Mouse (Mus musculus) midbrain, postnatal 0 days (tissue): ENCODE data around the gene Itga6. TPM values are rescaled to one million over a fixed set of nuclear protein-coding genes. Genes with fewer than 3 reads are reported as not detected.

Experiments used
- ATAC-seq: fragments of 200-750 bp; cut with Nextera tagmentation; 2 replicates; pipeline ENCODE4 v1.8.0; 2017; ENCODE audit warnings: moderate number of reproducible peaks, mild to moderate bottlenecking, moderate TSS enrichment, moderate library complexity; ENCODE audit not compliant: low FRiP score
- DNase-seq: peaks from one replicate; pipeline ENCODE4 v3.0.0-alpha.2; 2015; ENCODE audit warnings: low spot score
- H3K27ac ChIP-seq: fragments of 300-500 bp; sonication (generic); 2 replicates; pipeline ENCODE4 v1.5.1; 2014; ENCODE audit warnings: low read depth, mild to moderate bottlenecking, low read length, mixed read lengths
- H3K27me3 ChIP-seq: fragments of 300-500 bp; sonication (generic); 2 replicates; pipeline ENCODE4 v1.6.1; 2014; ENCODE audit warnings: low read length, control low read depth, mixed read lengths; ENCODE audit not compliant: insufficient read depth
- H3K36me3 ChIP-seq: fragments of 300-500 bp; sonication (generic); 2 replicates; pipeline ENCODE4 v1.6.1; 2014; ENCODE audit warnings: low read length, control low read depth, mixed read lengths; ENCODE audit not compliant: insufficient read depth
- H3K4me1 ChIP-seq: fragments of 300-500 bp; sonication (generic); 2 replicates; pipeline ENCODE4 v1.6.1; 2014; ENCODE audit warnings: mild to moderate bottlenecking, control low read depth, antibody characterized with exemption, low read length, mixed read lengths; ENCODE audit not compliant: insufficient read depth
- H3K4me2 ChIP-seq: fragments of 300-500 bp; sonication (generic); 2 replicates; pipeline ENCODE4 v1.6.1; 2014; ENCODE audit warnings: low read depth, mild to moderate bottlenecking, low read length, mixed read lengths; ENCODE audit not compliant: poor library complexity, severe bottlenecking
- H3K4me3 ChIP-seq: fragments of 300-500 bp; sonication (generic); 2 replicates; pipeline ENCODE4 v1.5.1; 2014; ENCODE audit warnings: low read depth, mild to moderate bottlenecking, low read length, moderate library complexity
- H3K9ac ChIP-seq: fragments of 300-500 bp; sonication (generic); replicated peaks from 2 replicates; pipeline ENCODE4 v1.6.1; 2014; ENCODE audit warnings: mild to moderate bottlenecking, low read length, moderate library complexity, mixed read lengths; ENCODE audit not compliant: poor library complexity, severe bottlenecking
- H3K9me3 ChIP-seq: fragments of 300-500 bp; sonication (generic); 2 replicates; pipeline ENCODE4 v1.6.1; 2016; ENCODE audit warnings: low read length, control low read depth
- CTCF ChIP-seq: IDR thresholded peaks from 2 replicates; pipeline ENCODE4 v1.5.1; 2016; ENCODE audit warnings: antibody characterized with exemption, mild to moderate bottlenecking
- WGBS: fragments of 180-500 bp; shearing (Covaris S2); extraction: QIAGEN DNeasy Blood & Tissue Kit; methylation state at CpG from one replicate; pipeline ENCODE4 v1.1.7; 2014; 5-methylcytosine and 5-hydroxymethylcytosine counted together
- polyA plus RNA-seq: library from polyadenylated mRNA; unstranded; fragments of >200 nt; fragmentation: Nextera tagmentation; extraction: Ambion mirVana; gene quantifications from 2 replicates; pipeline ENCODE4 v1.2.1, GENCODE M21; 2015
- total RNA-seq: library from RNA; depleted of rRNA; stranded (reverse); fragments of >200 nt; gene quantifications from 2 replicates; pipeline ENCODE4 v1.2.3, GENCODE M21; 2014

Itga6 gene
- total and polyA plus RNA-seq, 2 experiments from 2014 or later = 16.0 to 38.9 TPM

- no peak for ATAC-seq
These were observed 19.7 kb downstream of the Itga6 start for GRCm38 (mm10) chr2:71764961-71765735.

GRCm38 (mm10) chr2:71766007-71766406 lies 20.6 kb downstream of the Itga6 start:
- H3K27ac ChIP-seq = no peak overlapping the region
- no peak for ATAC-seq
- no peak overlapping the region for H3K9ac ChIP-seq
- TF ChIP-seq CTCF = no peak
- H3K4me3 ChIP-seq = no peak overlapping the region
- 86% methylated on average over 5 of the region's 5 CpGs for WGBS
- no peaks in the 10 kb centered on the region for H3K9me3 ChIP-seq
- no peaks in the 10 kb centered on the region for H3K27me3 ChIP-seq
- H3K36me3 ChIP-seq = no peaks in the 10 kb centered on the region
- no peaks in the 10 kb centered on the region for H3K4me1 ChIP-seq
- no peak for DNase-seq
- H3K4me2 ChIP-seq = no peak overlapping the region

More at GRCm38 (mm10) chr2:71764961-71765735, 19.7 kb downstream of the Itga6 start:
- H3K36me3 ChIP-seq = no peaks in the 10 kb centered on the region
- no peak overlapping the region for H3K9ac ChIP-seq
- H3K27ac ChIP-seq = no peak overlapping the region
- H3K4me2 ChIP-seq = no peak overlapping the region
- 83% methylated on average over 3 of the region's 3 CpGs for WGBS
- no peaks in the 10 kb centered on the region for H3K9me3 ChIP-seq
- H3K4me1 ChIP-seq = no peaks in the 10 kb centered on the region
- H3K4me3 ChIP-seq = no peak overlapping the region
- H3K27me3 ChIP-seq = no peaks in the 10 kb centered on the region
- no peak for DNase-seq
- no peak for TF ChIP-seq CTCF

- no peak for TF ChIP-seq CTCF
- no peaks in the 10 kb centered on the region for H3K4me1 ChIP-seq
- no peak overlapping the region for H3K9ac ChIP-seq
- H3K36me3 ChIP-seq = no peaks in the 10 kb centered on the region
- DNase-seq = no peak
- WGBS = 77% methylated on average over 6 of the region's 6 CpGs
- H3K4me3 ChIP-seq = no peak overlapping the region
- no peaks in the 10 kb centered on the region for H3K27me3 ChIP-seq
- H3K27ac ChIP-seq = no peak overlapping the region
- ATAC-seq = no peak
- no peaks in the 10 kb centered on the region for H3K9me3 ChIP-seq
- H3K4me2 ChIP-seq = no peak overlapping the region
These were observed 21.7 kb downstream of the Itga6 start for GRCm38 (mm10) chr2:71767019-71767610.

- H3K4me2 ChIP-seq = no peak overlapping the region
- TF ChIP-seq CTCF = no peak
- DNase-seq (no peak), ATAC-seq (no peak)
- no peak overlapping the region for H3K4me3 ChIP-seq
- H3K9me3 ChIP-seq = no peaks in the 10 kb centered on the region
- H3K27ac ChIP-seq = no peak overlapping the region
- H3K27me3 ChIP-seq = no peaks in the 10 kb centered on the region
- H3K4me1 ChIP-seq = no peaks in the 10 kb centered on the region
- H3K36me3 ChIP-seq = no peaks in the 10 kb centered on the region
- WGBS = 85% methylated on average over 4 of the region's 4 CpGs
- H3K9ac ChIP-seq = no peak overlapping the region
These were observed 26.3 kb downstream of the Itga6 start for GRCm38 (mm10) chr2:71771762-71772161.

- 93% methylated on average over 5 of the region's 5 CpGs for WGBS
- Histone ChIP-seq H3K4me1 (no peaks in the 10 kb centered on the region), H3K4me3 (no peak overlapping the region), H3K27ac (no peak overlapping the region), H3K27me3 (no peaks in the 10 kb centered on the region), H3K4me2 (no peak overlapping the region), H3K9me3 (no peaks in the 10 kb centered on the region), H3K36me3 (no peaks in the 10 kb centered on the region), H3K9ac (no peak overlapping the region)
- DNase-seq (no peak), ATAC-seq (no peak)
- TF ChIP-seq CTCF = no peak
These were observed 28.3 kb downstream of the Itga6 start for GRCm38 (mm10) chr2:71773714-71774113.

- no peaks in the 10 kb centered on the region for H3K9me3 ChIP-seq
- TF ChIP-seq CTCF = no peak
- H3K4me1 ChIP-seq = no peaks in the 10 kb centered on the region
- no peak overlapping the region for H3K4me2 ChIP-seq
- DNase-seq (no peak), ATAC-seq (no peak)
- H3K27me3 ChIP-seq = no peaks in the 10 kb centered on the region
- WGBS = 62% methylated on average over 10 of the region's 10 CpGs
- no peak overlapping the region for H3K4me3 ChIP-seq
- H3K36me3 ChIP-seq = no peaks in the 10 kb centered on the region
- no peak overlapping the region for H3K9ac ChIP-seq
- H3K27ac ChIP-seq = no peak overlapping the region
These were observed 29.0 kb downstream of the Itga6 start for GRCm38 (mm10) chr2:71774246-71774951.
